Mouse (Mus musculus) bone marrow macrophage, adult 2 months (primary cell): ENCODE measurements around the gene Mbl1.

ENCODE experiments used
- CTCF ChIP-seq: IDR thresholded peaks from 2 replicates; pipeline ENCODE4 v1.5.1; 2012; ENCODE audit warnings: low read depth, mild to moderate bottlenecking, low read length, moderate library complexity
- POLR2A ChIP-seq: IDR thresholded peaks from 2 replicates; pipeline ENCODE4 v1.6.1; 2012; ENCODE audit warnings: mild to moderate bottlenecking, low read depth, low read length, borderline replicate concordance

GRCm38 (mm10) chr14:41174802-41175201, 23.5 kb downstream of the Mbl1 start:
- TF ChIP-seq CTCF (no peak), POLR2A (no peak)
